Mouse (Mus musculus) liver, embryonic 11.5 days (tissue): ENCODE data around the gene Bcl7b. TPM values are rescaled to one million over a fixed set of nuclear protein-coding genes. Genes with fewer than 3 reads are reported as not detected.

Experiments used
- ATAC-seq: fragments of 200-750 bp; cut with Nextera tagmentation; replicated peaks from 2 replicates; pipeline ENCODE4 v1.8.0; 2017; ENCODE audit warnings: moderate number of reproducible peaks, mild to moderate bottlenecking, moderate TSS enrichment, moderate library complexity; ENCODE audit not compliant: low FRiP score
- DNase-seq: peaks from one replicate; pipeline ENCODE4 v3.0.0-alpha.2; 2017; ENCODE audit warnings: low spot score
- H3K27ac ChIP-seq: fragments of 300-500 bp; sonication (generic); 2 replicates; pipeline ENCODE4 v1.5.1; 2014; ENCODE audit warnings: mild to moderate bottlenecking, low read depth, low read length, control low read depth
- H3K27me3 ChIP-seq: fragments of 300-500 bp; sonication (generic); replicated peaks from 2 replicates; pipeline ENCODE4 v1.6.1; 2014; ENCODE audit warnings: low read length, mixed read lengths; ENCODE audit not compliant: control insufficient read depth, insufficient read depth
- H3K36me3 ChIP-seq: fragments of 300-500 bp; sonication (generic); 2 replicates; pipeline ENCODE4 v1.6.1; 2014; ENCODE audit warnings: mild to moderate bottlenecking, low read length, moderate library complexity, mixed read lengths; ENCODE audit not compliant: control insufficient read depth, insufficient read depth
- H3K4me1 ChIP-seq: fragments of 300-500 bp; sonication (generic); replicated peaks from 2 replicates; pipeline ENCODE4 v1.6.1; 2014; ENCODE audit warnings: low read length, mixed read lengths; ENCODE audit not compliant: control insufficient read depth, insufficient read depth
- H3K4me2 ChIP-seq: fragments of 300-500 bp; sonication (generic); 2 replicates; pipeline ENCODE4 v1.6.1; 2014; ENCODE audit warnings: mild to moderate bottlenecking, control low read depth, moderate library complexity
- H3K4me3 ChIP-seq: fragments of 300-500 bp; sonication (generic); 2 replicates; pipeline ENCODE4 v1.5.1; 2014; ENCODE audit warnings: low read depth, low read length, control low read depth
- H3K9ac ChIP-seq: fragments of 300-500 bp; sonication (generic); 2 replicates; pipeline ENCODE4 v1.6.1; 2014; ENCODE audit warnings: low read depth, low read length, control low read depth
- H3K9me3 ChIP-seq: fragments of 300-500 bp; sonication (generic); 2 replicates; pipeline ENCODE4 v1.6.1; 2016; ENCODE audit warnings: low read length, inconsistent platforms, mixed read lengths; ENCODE audit not compliant: control insufficient read depth
- WGBS: fragments of 180-500 bp; shearing (Covaris S2); extraction: QIAGEN DNeasy Blood & Tissue Kit; methylation state at CpG from one replicate; pipeline ENCODE4 v1.1.7; 2014; 5-methylcytosine and 5-hydroxymethylcytosine counted together
- polyA plus RNA-seq: library from polyadenylated mRNA; unstranded; fragments of >200 nt; fragmentation: Nextera tagmentation; extraction: Ambion mirVana; gene quantifications from 2 replicates; pipeline ENCODE4 v1.2.1, GENCODE M21; 2014

The Bcl7b gene
- polyA plus RNA-seq, 1 experiment from 2014 or later = 52.9 TPM

- H3K36me3 ChIP-seq = peaks cover 8% of the 10 kb centered on the region; the same call in 1 of the 2 replicates
- under 1% methylated on average over 55 of the region's 57 CpGs for WGBS
Observed at GRCm38 (mm10) chr5:135186621-135187348, 18.7 kb downstream of the Bcl7b start, which contains the start of gene Baz1b. Gene Baz1b, plus strand, starts transcription at chr5:135187264.

GRCm38 (mm10) chr5:135187349-135188213 is 19.5 kb downstream of the Bcl7b start:
- Histone ChIP-seq H3K36me3 (peaks cover 2% of the 10 kb centered on the region; the same call in 1 of the 2 replicates), H3K27ac (peak overlapping the region; percentile 98), H3K9me3 (no peaks in the 10 kb centered on the region), H3K4me1 (peaks cover 21% of the 10 kb centered on the region), H3K27me3 (no peaks in the 10 kb centered on the region), H3K4me3 (peak overlapping the region; percentile 99), H3K4me2 (peak overlapping the region; percentile 82), H3K9ac (peak overlapping the region; percentile 99)
- DNase-seq (peak; percentile 88), ATAC-seq (peak; percentile 67)
- WGBS = under 1% methylated on average over 101 of the region's 102 CpGs

More at GRCm38 (mm10) chr5:135186621-135187348, 18.7 kb downstream of the Bcl7b start, which contains the start of gene Baz1b:
- H3K4me1 ChIP-seq = peaks cover 21% of the 10 kb centered on the region
- H3K9ac ChIP-seq = peak within 1 kb of the TSS; percentile 99
- peak within 1 kb of the TSS; percentile 99 for H3K4me3 ChIP-seq
- peak within 1 kb of the TSS; percentile 82 for H3K4me2 ChIP-seq
- no peaks in the 10 kb centered on the region for H3K27me3 ChIP-seq
- ATAC-seq (peak; percentile 95), DNase-seq (peak; percentile 97)
- H3K27ac ChIP-seq = peak within 1 kb of the TSS; percentile 98
- H3K9me3 ChIP-seq = no peaks in the 10 kb centered on the region

GRCm38 (mm10) chr5:135188214-135188554 is 20.1 kb downstream of the Bcl7b start:
- Histone ChIP-seq H3K4me3 (peak overlapping the region; percentile 99), H3K27me3 (no peaks in the 10 kb centered on the region), H3K9me3 (no peaks in the 10 kb centered on the region), H3K4me1 (peaks cover 21% of the 10 kb centered on the region), H3K27ac (peak overlapping the region; percentile 98; the same call in 1 of the 2 replicates), H3K4me2 (peak overlapping the region; percentile 82), H3K36me3 (peaks cover 5% of the 10 kb centered on the region), H3K9ac (peak overlapping the region; percentile 99)
- ATAC-seq (no peak), DNase-seq (no peak)
- WGBS = 2% methylated on average over 8 of the region's 8 CpGs

DNA sequence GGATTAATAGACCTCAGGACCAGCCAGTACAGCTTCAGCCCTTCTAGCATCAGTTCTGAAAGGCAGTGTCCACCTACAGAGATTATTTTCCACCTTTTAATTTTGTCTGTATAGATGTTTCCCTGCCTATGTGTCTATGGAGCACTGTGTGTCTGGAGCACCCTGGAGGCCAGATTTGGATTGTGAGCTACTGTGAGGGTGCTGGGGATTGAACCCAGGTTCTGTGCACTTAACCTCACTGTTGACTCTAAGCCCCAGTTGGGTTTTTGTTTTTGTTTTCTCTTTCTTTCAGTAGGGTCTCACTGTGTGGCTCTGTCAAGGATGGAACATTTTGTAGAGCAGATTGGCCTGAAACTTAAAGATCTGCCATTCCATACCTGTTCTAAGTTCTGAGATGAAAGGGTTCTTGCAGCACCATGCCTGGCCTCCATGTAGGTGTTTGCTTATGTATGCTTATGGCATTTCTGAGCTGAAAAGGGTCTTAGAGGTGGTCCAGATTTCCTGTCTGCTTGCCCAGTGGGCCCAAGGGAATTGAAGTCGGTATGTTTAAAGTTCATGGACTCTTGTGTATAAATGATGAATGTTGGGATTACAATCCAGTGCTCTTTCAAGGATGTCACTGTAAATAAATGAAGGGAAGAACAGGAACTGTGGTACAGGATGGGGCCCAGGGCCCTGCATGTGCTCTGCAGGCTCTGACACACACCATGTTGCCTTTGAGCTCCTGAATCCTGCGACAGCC is 21.4 kb downstream of the Bcl7b start:
- H3K36me3 ChIP-seq = peaks cover 16% of the 10 kb centered on the region
- H3K27me3 ChIP-seq = no peaks in the 10 kb centered on the region
- no peak for DNase-seq
- H3K9ac ChIP-seq = peak overlapping the region; percentile 99
- peak overlapping the region; percentile 82 for H3K4me2 ChIP-seq
- no peak for ATAC-seq
- no peak overlapping the region for H3K27ac ChIP-seq
- WGBS = 65% methylated on average over 2 of the region's 2 CpGs
- peaks cover 25% of the 10 kb centered on the region for H3K4me1 ChIP-seq
- H3K9me3 ChIP-seq = no peaks in the 10 kb centered on the region
- H3K4me3 ChIP-seq = peak overlapping the region; percentile 99

- Histone ChIP-seq H3K27ac (no peak overlapping the region), H3K9me3 (no peaks in the 10 kb centered on the region), H3K27me3 (no peaks in the 10 kb centered on the region), H3K4me2 (no peak overlapping the region), H3K4me3 (no peak overlapping the region), H3K4me1 (peaks cover 18% of the 10 kb centered on the region), H3K9ac (no peak overlapping the region), H3K36me3 (peaks cover 24% of the 10 kb centered on the region)
- DNase-seq (peak; percentile 41), ATAC-seq (no peak)
- WGBS = 50% methylated on average over 2 of the region's 2 CpGs
Observed at GRCm38 (mm10) chr5:135191620-135192019, 23.5 kb downstream of the Bcl7b start.

- Histone ChIP-seq H3K4me3 (no peak overlapping the region), H3K4me1 (peaks cover 18% of the 10 kb centered on the region), H3K36me3 (peaks cover 26% of the 10 kb centered on the region), H3K9me3 (no peaks in the 10 kb centered on the region), H3K27ac (no peak overlapping the region), H3K27me3 (no peaks in the 10 kb centered on the region), H3K9ac (no peak overlapping the region), H3K4me2 (no peak overlapping the region)
- 97% methylated on average over 1 of the region's 1 CpGs for WGBS
- DNase-seq = no peak
- ATAC-seq = no peak
Observed at GRCm38 (mm10) chr5:135192431-135192830, 24.3 kb downstream of the Bcl7b start.

DNA sequence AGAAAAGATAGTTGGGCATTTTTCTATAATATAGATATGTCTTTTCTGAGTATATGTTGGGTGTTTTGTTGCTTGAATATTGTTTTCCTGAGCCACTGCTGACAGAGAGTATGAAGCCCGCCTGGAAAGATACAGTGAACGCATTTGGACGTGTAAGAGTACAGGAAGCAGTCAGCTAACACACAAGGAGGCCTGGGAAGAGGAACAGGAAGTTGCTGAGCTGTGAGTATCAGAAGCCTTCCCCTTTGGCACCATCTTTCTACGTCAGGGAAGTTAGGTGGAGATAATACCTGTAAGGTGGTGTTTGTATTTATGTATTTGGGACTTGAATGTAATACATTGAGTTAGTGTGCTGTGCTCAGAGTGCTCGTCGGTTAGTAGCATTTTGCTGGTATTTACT is 28.3 kb downstream of the Bcl7b start:
- Histone ChIP-seq H3K9ac (no peak overlapping the region), H3K27me3 (no peaks in the 10 kb centered on the region), H3K4me2 (no peak overlapping the region), H3K4me1 (peaks cover 5% of the 10 kb centered on the region; the same call in 1 of the 2 replicates), H3K27ac (no peak overlapping the region), H3K9me3 (no peaks in the 10 kb centered on the region), H3K36me3 (peaks cover 41% of the 10 kb centered on the region), H3K4me3 (no peak overlapping the region)
- ATAC-seq (no peak), DNase-seq (no peak)
- WGBS = 65% methylated on average over 6 of the region's 6 CpGs

DNA sequence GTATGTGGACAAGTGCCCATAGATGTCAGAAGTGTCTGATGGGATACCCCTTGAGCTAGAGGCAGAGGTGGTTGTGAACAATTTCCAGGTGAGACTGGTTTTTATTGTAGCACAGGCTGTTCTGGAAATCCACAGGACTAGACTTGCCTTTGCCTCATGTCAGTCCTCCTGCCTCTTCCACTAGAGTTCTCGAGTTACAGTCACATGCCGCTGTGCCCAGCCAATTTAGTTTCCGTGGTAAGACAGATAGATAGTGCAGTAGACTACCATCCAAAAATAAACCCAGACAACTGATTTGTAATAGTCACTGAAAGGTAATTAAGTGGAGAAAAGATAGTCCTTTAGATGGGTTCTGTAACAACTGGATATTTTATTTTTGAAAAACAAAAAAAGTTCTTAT is 34.7 kb downstream of the Bcl7b start:
- ATAC-seq = no peak
- H3K9me3 ChIP-seq = no peaks in the 10 kb centered on the region
- WGBS = 76% methylated on average over 3 of the region's 3 CpGs
- no peak overlapping the region for H3K9ac ChIP-seq
- no peak overlapping the region for H3K4me2 ChIP-seq
- H3K27me3 ChIP-seq = no peaks in the 10 kb centered on the region
- no peaks in the 10 kb centered on the region for H3K4me1 ChIP-seq
- no peak overlapping the region for H3K4me3 ChIP-seq
- no peak overlapping the region for H3K27ac ChIP-seq
- peaks cover 51% of the 10 kb centered on the region for H3K36me3 ChIP-seq
- DNase-seq = no peak
